Mouse (Mus musculus) megakaryocyte progenitor cell, adult 5-6 weeks (primary cell): Measurements from ENCODE around the gene Dedd. TPM values are rescaled to one million over a fixed set of nuclear protein-coding genes. Genes with fewer than 3 reads are reported as not detected.

ENCODE experiments used
- ATAC-seq: replicated peaks from 2 replicates; pipeline ENCODE4 v1.8.0; 2016; ENCODE audit warnings: mild to moderate bottlenecking, moderate TSS enrichment, inconsistent platforms; ENCODE audit not compliant: poor library complexity
- total RNA-seq, 2 experiments: library from RNA; stranded (forward) in 1 of 2; stranded (reverse) in 1 of 2; fragments of 157-497, 149-512 nt in 1 of 2; fragments of 200-1000 nt in 1 of 2; gene quantifications; 2 replicates each; pipeline versions ENCODE4 v1.2.3 to v1.2.4; 2015 to 2017

The Dedd gene
- total RNA-seq, 2 experiments from 2014 or later = 11.6 to 25.4 TPM

DNA sequence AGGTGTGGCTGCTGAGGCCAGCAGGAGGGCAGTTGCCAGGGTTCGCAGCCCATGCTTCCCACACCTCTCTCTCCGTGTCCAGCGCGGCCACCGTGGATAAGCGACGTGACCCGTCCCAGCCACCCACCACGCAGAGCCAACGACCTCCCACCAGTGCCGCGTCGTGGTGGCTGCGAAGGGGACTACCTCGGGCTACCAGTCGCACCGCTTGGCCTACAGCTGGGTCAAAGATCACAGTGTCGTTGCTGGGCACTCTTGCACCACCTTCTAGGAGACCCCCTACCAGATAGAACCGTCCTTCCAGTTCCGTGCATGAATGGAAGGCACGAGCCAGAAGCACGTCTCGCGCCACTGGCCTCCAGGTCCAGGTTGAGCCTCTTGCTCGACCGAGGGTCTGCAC is 31.3 kb downstream of the Dedd start:
- 0 out of 2 replicates have a peak, but pooled peaks have one; percentile 3 for ATAC-seq

DNA sequence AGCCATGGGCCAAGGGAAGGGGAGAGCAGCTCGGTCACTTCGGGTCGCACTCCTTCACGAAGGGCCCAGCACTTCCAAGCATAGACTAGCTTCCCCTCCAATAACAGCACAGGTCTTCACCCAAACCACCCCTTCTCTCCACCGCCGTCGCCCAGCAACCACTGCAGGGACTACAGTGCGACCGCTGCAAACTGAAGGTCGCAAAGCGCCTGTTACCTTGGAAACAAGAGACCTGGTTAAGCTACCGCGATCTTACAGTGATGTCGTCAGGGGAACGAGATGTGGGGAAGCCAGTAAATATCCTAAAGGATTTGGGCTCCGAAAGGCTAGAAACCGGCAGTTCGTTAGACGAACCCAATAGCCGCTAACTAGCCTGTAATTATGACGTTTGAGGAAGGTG is 31.7 kb downstream of the Dedd start, which contains the start of gene Klhdc9:
Klhdc9 (minus strand) TSS at position 143 of the 400 bp plus-strand sequence.
- peak; percentile 91 for ATAC-seq

DNA sequence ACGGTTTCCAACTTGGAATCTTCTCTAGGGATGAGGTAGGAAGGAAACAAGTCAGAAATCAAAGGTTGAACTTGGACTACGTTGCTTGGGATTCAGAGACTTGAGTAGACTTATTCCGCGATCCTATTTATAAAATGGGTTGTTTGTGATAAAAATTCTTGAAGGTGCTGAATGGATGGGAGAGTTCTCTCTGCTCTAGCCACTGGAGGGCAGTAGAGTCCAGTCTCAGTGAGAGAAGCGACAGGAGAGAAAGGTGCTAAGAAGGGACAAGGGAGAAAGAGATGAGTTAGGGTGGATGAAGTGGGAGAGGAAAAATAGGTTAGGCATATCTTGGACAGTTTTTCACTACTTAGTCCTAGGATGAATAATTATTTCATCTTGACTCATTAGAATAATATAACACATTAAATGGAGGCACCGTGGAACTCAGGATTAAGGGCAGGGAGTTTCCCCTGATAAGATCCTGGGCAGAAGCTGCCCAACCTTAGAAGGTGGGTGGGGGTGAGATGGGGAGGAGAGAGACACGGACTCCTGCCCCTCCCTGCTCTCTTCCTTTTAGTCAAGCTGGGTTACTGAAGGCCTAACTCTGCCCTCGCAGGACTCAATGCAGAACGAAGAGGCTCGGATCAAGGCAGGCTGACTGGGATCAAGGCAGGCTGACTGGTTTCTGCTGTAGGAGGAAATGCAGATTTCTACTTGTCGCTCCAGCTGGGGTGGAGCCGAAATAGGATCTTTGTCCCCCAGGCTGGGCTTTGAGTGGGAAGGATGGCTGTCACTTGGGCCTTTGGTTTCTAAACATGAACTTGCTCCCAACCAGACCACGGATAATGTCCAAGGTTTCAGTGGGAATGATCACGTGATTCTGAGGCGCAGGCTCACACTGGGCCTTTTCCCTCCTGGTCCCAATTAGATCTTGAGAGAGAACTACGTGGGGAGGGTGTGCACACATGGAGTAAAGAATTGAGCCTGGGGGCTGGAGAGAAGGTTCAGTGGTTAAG is 32.5 kb downstream of the Dedd start:
- ATAC-seq = peak; percentile 72

DNA sequence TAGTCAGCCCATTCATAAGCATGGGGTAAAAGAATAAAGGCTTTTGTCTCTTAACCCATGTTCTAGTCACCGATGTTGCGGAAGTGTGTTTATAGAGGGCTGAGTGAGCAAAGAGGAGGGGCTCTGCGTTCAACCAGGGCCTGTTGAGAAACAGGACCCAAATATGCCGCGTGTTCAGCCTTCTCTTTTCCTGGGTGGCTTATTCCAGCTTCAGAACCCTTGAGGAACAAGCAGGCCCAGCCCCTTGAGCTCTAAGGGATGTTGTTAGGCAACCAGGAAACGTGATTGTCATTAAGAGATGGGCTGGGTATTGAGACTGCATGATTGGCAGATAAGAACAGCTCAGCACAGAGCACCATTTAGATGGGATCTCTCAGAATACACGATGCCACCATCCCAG is 37.0 kb downstream of the Dedd start:
- peak; percentile 55 for ATAC-seq

DNA sequence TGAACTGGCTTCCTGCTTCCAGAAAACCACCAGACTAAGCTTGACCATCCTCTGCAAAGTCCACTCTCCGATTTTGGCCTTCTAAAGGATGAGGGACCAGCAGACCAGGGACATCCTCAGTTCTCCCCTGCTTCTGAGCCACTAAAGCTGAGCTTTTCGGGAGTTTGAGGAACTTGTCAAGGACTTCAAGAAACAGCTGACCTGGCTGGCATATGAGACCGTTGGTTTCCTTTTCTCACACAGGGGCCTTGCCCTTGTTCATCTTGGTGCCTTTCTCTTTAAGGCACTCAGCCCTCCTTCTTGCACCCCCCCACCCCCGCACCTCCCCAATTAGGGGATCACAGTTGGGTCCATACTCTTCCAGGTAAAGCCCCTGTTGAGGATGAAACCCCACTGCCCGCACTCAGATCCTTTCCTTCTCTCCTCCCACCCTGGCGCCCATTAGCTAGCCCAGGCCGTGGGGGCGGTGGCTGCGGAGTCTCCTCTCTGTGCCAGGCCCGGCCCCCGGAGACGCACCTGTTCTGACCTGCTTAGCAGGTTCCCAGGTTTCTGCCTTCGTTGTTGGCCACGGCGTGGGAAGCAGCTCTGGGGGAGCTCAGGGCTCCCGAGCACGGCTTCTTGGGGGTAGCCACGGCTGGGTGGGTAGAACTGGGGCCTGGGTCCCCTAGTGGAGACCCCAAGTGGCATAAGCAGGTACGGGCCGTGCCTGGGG is 41.1 kb downstream of the Dedd start, which contains the start of gene Nectin4:
Nectin4 (plus strand) TSS at position 255 of the 712 bp plus-strand sequence.
- peak; percentile 38 for ATAC-seq

DNA sequence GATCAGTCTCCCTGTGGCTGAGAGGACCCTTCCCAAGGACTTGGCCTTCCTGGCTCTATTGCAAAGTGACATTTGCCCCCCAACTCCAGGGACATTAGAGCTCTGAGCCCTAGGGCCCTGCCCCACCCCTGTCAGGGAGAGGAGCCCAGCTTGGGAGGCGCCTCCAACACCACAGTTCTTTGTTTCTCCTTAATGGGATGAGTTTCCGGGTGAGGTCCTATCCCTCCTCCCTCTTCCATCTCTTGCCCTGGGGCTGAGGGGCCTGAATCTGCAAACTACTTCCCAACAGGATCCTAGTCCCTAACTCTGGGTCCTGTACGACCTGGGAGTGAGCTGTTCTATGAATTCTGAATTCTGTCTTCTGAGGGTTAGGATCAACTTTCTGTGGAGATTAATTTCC is 43.9 kb downstream of the Dedd start:
- ATAC-seq = no peak

DNA sequence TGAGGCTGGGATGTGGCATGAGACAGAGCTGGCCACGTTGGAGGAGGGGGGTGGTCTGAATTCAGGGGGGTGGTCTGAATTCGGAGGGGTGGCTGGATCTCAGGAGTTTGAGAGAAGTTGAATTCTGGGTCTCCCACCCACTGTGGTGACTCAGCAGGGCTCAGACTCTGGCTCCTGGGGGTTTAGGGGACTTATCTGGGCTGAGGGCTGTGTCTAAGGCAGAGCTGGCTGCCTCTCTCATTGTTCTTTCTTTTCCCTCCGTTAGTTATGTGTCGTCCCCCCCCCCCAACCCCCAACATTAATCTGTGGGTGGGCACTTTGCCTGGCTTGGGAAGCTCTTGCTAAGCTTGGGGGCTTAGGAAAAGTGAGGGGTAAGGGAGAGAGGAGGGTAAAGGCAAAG is 45.0 kb downstream of the Dedd start:
- ATAC-seq = no peak

DNA sequence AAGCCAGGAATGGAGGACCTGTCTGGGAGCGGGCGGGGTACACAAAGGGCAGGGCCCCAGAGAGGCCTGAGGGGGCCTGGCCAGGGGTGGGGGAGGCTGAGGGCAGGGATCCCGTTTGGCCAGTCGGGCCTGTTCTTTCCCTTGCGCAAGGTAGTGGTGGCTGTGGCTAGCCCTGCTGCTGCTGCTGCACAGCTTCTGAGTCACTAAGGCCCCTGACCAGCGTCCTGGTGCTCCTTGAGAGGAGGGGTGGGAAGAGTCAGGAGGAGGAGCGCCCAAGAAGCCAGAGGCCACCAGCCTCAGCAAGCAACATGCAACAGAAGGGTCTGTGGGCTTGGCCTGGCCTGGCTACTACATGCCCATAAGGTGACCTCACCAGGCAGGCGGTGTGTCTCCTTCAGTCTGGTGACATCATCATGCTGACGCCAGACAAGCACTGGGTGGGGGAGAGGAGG is 46.7 kb downstream of the Dedd start:
- ATAC-seq = peak; percentile 70

DNA sequence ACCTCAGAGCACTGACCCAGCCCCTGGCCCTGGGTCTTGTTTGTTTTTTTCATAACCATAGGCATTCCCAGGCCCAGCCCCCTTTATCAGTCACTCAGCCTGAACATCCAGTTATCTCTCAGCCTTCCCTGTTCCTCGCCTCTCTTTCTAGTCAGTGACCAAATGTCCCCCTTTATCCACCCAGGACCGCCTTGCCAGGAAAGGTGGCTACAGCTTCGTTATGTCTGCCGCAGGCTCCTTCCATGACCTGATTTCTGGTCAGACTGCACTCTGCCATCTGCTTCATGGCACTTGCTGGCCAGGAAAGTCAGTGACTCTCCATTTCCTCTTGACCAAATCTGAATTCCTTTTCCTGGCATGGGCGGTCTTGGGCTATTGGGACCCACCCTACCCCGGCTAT is 49.4 kb downstream of the Dedd start:
- ATAC-seq = no peak

DNA sequence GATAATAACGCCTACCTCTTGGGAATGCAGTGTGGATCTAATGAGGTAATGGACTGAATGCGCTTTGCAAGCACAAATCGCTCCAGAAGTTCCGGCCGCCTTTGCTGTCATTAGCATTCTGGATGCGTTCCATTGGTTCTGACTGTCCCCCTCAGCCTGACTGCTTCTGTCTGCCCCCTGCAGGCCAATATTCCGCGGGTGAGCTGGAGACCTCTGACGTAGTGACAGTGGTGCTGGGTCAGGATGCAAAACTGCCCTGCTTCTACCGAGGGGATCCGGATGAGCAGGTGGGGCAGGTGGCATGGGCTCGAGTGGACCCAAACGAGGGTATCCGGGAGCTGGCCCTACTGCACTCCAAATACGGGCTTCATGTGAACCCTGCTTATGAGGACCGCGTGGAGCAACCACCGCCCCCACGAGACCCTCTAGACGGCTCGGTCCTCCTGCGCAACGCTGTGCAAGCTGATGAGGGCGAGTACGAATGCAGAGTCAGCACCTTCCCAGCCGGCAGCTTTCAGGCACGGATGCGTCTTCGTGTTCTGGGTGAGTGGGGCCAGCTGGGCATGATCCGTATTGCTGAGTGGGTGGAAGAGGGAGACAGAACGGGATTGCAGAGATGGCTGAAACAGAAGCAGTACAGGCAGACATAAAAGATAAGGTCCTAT is 51.1 kb downstream of the Dedd start:
- peak; percentile 88 for ATAC-seq

DNA sequence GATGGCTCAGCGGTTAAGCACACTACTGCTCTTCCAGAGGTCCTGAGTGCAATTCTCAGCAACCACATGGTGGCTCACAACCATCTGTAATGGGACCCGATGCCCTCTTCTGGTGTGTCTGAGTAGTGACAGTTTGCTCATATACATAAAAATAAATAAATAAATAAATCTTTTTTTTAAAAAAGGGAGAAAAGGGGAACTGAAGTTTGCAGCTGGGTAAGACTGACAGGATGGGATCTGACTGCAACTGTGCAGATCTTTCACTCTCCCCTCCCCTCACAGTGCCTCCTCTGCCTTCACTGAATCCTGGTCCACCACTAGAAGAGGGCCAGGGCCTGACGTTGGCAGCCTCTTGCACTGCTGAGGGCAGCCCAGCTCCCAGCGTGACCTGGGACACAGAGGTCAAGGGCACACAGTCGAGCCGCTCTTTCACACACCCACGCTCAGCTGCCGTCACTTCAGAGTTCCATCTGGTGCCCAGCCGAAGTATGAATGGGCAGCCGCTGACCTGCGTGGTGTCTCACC is 53.2 kb downstream of the Dedd start:
- ATAC-seq = peak; percentile 40

DNA sequence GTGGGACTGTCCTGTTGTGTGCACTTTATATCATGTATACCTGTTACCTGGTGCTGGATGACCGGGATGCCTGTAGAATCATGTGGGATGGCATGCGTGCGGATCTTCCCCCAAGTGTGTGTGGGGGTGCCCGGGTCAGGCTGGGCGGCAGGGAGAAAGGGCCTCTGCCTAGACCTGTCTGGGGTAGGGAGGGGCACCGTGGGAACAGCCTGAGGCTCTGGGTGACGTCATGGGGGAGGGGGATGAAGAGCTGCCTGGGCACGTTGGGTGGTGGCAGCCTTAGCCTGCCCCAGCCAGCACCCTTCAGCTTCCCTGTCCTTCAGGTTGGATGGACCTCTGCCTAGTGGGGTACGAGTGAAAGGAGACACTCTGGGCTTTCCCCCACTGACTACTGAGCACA is 55.4 kb downstream of the Dedd start:
- ATAC-seq = no peak

DNA sequence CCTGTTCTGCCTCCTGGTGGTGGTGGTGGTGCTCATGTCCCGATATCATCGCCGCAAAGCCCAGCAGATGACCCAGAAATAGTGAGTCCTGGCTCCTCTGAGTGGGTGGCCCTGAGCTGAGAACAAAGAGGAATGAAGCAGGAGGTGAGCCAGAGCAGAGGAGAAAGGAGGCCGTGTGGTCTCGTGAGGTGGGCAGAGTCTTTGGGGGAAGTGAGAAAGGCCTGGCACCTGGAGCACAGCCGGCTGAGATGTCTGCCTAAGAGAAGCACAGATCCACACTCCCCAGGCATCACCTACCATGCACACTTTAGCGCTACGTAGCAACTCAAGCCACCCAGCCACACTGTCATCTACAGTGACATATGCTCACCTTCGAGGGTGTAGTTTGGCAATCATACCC is 56.2 kb downstream of the Dedd start:
- no peak for ATAC-seq

DNA sequence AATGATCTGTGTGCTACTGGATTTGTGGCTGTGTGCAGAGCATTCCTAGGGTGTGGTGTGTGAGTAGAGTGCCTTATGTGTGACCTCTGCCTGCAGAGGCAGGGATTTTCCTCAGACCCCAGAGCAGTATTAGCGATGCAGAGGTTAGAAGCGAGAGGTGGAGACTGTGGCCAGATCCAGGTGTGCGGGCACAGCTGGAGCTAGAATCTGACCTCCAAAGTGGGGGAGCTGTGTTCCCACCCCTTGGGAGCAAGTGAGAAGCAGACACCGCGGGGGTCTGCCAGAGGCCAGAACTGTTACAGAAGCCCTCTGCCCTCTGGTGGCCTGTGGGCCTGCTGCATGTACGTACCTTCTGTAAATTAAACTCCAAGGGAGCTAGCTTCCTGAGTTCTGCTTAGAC is 58.2 kb downstream of the Dedd start:
- 0 out of 2 replicates have a peak, but pooled peaks have one; percentile 15 for ATAC-seq

DNA sequence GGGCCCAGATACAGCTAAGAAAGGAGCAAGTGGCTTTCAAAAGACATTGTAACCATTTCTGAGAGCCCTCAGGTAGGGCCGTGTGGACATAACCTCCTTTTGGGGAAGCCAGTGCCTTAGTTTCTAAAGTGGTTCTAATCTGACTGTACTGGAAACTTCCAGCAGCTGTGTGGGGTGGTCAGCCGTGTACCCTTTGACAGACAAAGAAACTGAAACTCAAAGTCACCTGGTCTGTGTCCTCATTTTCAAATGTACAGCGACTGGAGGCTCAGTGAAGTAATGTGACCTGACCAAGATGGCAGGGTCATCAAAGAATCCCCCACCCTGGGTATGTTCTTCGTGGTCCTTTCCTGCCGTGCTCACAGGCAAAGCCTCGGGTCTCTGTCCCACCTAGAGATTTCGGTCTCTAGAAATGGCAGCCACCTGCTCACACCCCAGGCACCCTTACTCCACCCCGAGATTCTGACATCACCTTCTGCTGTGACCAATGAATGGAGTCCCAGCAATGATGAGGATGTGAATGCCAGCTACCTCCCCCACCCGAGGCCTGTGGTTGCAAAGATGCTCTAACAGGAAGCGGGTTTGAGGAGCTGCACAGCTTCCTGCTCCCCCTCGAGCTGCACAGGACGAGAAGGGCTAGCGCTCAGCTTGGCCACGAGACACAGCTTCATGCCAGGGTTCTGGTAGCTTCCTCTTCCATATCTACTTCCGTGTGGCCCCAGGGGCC is 59.6 kb downstream of the Dedd start, which contains the start of gene Arhgap30:
Arhgap30 (plus strand) TSS at position 579 of the 727 bp plus-strand sequence.
- ATAC-seq = peak; percentile 85

DNA sequence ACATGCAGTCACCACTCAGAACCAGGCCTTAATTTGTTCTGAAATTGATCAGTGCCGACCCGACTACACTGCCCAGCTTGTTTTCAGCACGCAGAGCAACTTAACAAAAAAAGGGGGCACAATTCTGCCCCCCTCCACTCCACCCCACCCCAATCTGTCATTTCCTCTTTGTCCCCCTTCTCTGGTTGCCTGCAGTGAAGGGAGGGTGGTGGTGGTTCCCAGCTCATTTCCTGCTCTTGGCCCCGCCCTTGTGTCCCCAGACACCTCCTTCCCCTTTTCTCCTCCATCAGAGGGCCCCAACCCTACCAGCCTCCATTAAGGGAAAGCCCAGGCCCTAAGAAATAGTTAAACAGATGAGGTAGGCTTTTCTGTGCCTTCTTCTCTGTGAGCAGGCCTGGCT is 61.2 kb downstream of the Dedd start:
- peak; percentile 79 for ATAC-seq
